10 mouse cellular contexts compared by ENCODE assay signal in the genomic region with DNA sequence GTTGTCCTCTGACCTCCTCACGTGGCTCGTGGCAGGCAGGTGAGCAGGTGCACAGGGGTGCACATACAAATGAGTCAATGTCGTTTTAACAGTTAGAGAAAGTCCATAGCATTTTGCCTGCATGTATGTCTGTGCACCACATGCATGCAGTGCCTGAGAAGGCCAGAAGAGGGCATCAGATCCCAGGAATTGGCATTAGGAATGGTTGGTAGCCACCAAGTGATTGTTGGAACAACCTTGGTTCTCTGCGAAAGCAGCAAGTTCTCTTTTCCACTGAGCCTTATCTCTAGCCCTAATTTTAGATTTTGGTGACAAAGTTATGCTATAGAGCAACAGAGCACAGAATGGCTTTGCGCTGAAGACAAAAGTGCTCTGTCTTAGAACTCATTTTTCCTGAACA. TPM values are rescaled to one million over a fixed set of nuclear protein-coding genes. Genes with fewer than 3 reads are reported as not detected.
DNase-seq lines count a peak whose midpoint lies in the region; ATAC-seq lines count a peak whose summit lies in the region.
"Had no signal": no experiment of that assay in that cellular context is flagged by ENCODE, and none has a peak within 500 bp of the region (broad histone marks: within the 10 kb centered on the region; RNA-seq: fewer than 3 reads in every experiment).

No protein-coding gene starts in this region.

- no peak overlapping the region for H3K27ac ChIP-seq in heart, embryonic 12.5 days (ENCODE audit: poor library complexity, severe bottlenecking)
- H3K27ac ChIP-seq: embryonic facial prominence, embryonic 12.5 days; midbrain, embryonic 12.5 days had no signal

- H3K4me2 ChIP-seq in heart, embryonic 12.5 days: no peak overlapping the region
- H3K4me2 ChIP-seq: embryonic facial prominence, embryonic 12.5 days; midbrain, embryonic 12.5 days had no signal

- ATAC-seq in heart, embryonic 12.5 days (ENCODE audit: insufficient number of reproducible peaks, low FRiP score): no peak

- 72% methylated on average over 5 of the region's 5 CpGs for WGBS in heart, embryonic 12.5 days

- no peaks in the 10 kb centered on the region for H3K9me3 ChIP-seq in heart, embryonic 12.5 days (replicated peaks)
- H3K9me3 ChIP-seq: embryonic facial prominence, embryonic 12.5 days; midbrain, embryonic 12.5 days had no signal

- H3K4me1 ChIP-seq in heart, embryonic 12.5 days (replicated peaks): no peaks in the 10 kb centered on the region; the same call in 1 of the 2 replicates
- H3K4me1 ChIP-seq: midbrain, embryonic 12.5 days had no signal

- no peak overlapping the region for H3K4me3 ChIP-seq in heart, embryonic 12.5 days
- H3K4me3 ChIP-seq: embryonic facial prominence, embryonic 12.5 days; midbrain, embryonic 12.5 days had no signal

- H3K27me3 ChIP-seq in heart, embryonic 12.5 days (replicated peaks): no peaks in the 10 kb centered on the region
- H3K27me3 ChIP-seq: embryonic facial prominence, embryonic 12.5 days; midbrain, embryonic 12.5 days had no signal

- DNase-seq in heart, adult 11 months: peak; percentile 92
- peak; percentile 76 for DNase-seq in ES-CJ7 (ENCODE audit: low read depth, low spot score)
- peak; percentile 44 to 56 for DNase-seq in cerebellum, postnatal 36 days
- peak; percentile 30 to 63 for DNase-seq in gastrocnemius, postnatal 4 days (ENCODE audit: low spot score in 2 of 2)
- peak; percentile 42 to 52 for DNase-seq in layer of hippocampus, postnatal 36 days
- peak; percentile 10 to 46 for DNase-seq in natural killer cell, adult 2 months (ENCODE audit: low spot score in 2 of 2)
- peak; percentile 66 for DNase-seq in thymus, postnatal 14 days

- peaks cover 54% of the 10 kb centered on the region for H3K36me3 ChIP-seq in heart, embryonic 12.5 days

- no peak overlapping the region for H3K9ac ChIP-seq in heart, embryonic 12.5 days
- H3K9ac ChIP-seq: embryonic facial prominence, embryonic 12.5 days; midbrain, embryonic 12.5 days had no signal

RNA-seq across cellular contexts. Expression of a gene that starts 16.7 kb away (rescaled TPM):
- 8.9 and 9.1 TPM in 2 replicates for polyA plus RNA-seq in heart, embryonic 12.5 days (2016; fragmentation: Nextera tagmentation; extraction: Ambion mirVana)
- 1 to 10 TPM; 9.1 to 9.3 TPM for total RNA-seq in gastrocnemius, postnatal 4 days (2021)
- 1 to 10 TPM; 6.4 to 6.6 TPM for total RNA-seq in layer of hippocampus, postnatal 36 days (2021)

Comparison
In these comparisons a context has a peak if more than half of its experiments do, and no peak if none do; other contexts are left out.
1. DNase-seq: peak in every context shown above with its lines; median percentile 92 in heart, adult 11 months; 76 in ES-CJ7; 66 in thymus, postnatal 14 days; 50 in cerebellum, postnatal 36 days; 47 in layer of hippocampus, postnatal 36 days; 46 in gastrocnemius, postnatal 4 days; 28 in natural killer cell, adult 2 months.